Mouse (Mus musculus) liver, postnatal 0 days (tissue): ENCODE data around the gene Plekha7.

Source experiments
- CTCF ChIP-seq: sonication (generic); IDR thresholded peaks from 2 replicates; pipeline ENCODE4 v1.5.1; 2016; ENCODE audit warnings: antibody characterized with exemption, low read depth
- EP300 ChIP-seq: IDR thresholded peaks from 2 replicates; pipeline ENCODE4 v1.6.1; 2016; ENCODE audit warnings: antibody characterized with exemption, low read depth, mild to moderate bottlenecking

- no peak for TF ChIP-seq CTCF
- no peak for TF ChIP-seq EP300
These were observed 9.8 kb downstream of the Plekha7 start for GRCm38 (mm10) chr7:116298389-116298788.
